Mouse (Mus musculus) natural killer cell, adult 2 months (primary cell): ENCODE measurements around the gene Rybp.

Experiments used
- DNase-seq, 2 experiments: peaks; one replicate each; pipeline ENCODE4 v3.0.0; 2022; ENCODE audit warnings: low spot score in 2 of 2

Rybp gene

GRCm38 (mm10) chr6:100287334-100288015 lies at the start of gene Rybp:
TSS of gene Rybp (minus strand) at chr6:100287485.
- DNase-seq = peak; percentile 84 to 90

DNA sequence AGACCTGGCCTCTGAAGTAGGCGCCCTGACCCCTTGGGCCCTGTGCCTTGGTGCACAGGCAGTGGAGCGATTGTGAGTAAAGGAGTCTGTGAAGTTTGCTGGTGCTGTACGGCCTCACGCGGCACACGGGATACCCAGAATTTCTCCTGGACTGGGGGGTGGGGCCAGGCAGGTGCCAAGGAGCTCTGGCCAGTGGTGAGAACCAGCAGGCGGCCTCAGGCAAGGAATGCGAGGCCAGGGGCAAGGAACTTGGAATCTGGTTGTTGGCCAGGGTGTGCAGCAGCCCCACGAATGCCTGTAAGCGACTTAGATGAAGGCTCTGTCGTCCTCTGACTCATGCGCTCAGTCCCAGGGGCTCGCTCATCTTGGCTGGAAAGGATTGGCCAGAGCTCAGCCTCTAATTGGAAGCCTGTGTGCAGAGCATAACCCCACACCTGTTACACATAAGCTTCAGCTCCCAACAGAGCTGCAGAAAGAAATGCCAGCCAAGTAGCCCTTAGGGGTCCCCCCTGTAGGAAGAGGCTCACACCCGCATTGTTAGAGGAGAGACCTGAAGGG lies 49.4 kb upstream of the Rybp start:
- no peak for DNase-seq

- no peak for DNase-seq
Measured at GRCm38 (mm10) chr6:100335506-100336144, 48.3 kb upstream of the Rybp start.

GRCm38 (mm10) chr6:100333745-100334144 lies 46.5 kb upstream of the Rybp start:
- no peak for DNase-seq

GRCm38 (mm10) chr6:100332479-100332878 lies 45.2 kb upstream of the Rybp start:
- DNase-seq = no peak

- DNase-seq = no peak
Measured at GRCm38 (mm10) chr6:100331582-100331981, 44.3 kb upstream of the Rybp start.

GRCm38 (mm10) chr6:100331055-100331454 lies 43.8 kb upstream of the Rybp start:
- no peak for DNase-seq

GRCm38 (mm10) chr6:100329542-100329941 lies 42.3 kb upstream of the Rybp start:
- DNase-seq = no peak

DNA sequence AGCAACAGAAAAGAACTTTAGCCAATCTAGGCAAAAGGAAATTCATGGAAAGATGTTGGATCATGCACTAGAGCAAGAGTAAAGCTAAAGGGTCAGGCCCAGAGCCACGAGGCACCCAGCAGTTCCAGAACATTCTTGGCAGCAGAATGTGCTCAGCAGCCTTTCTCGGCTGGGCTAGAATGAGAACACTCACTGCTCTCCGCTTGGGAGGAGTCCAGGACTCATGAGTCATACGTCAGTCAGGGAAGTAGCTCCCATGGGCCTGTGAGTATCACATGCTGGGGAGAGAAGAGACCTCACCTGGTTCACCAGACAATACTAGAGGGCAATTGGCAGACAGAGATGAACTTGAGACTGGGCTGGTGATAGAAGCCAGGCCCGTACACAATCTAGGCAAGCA lies 39.8 kb upstream of the Rybp start:
- DNase-seq = no peak

- DNase-seq = no peak
Measured at GRCm38 (mm10) chr6:100323756-100324430, 36.6 kb upstream of the Rybp start.

DNA sequence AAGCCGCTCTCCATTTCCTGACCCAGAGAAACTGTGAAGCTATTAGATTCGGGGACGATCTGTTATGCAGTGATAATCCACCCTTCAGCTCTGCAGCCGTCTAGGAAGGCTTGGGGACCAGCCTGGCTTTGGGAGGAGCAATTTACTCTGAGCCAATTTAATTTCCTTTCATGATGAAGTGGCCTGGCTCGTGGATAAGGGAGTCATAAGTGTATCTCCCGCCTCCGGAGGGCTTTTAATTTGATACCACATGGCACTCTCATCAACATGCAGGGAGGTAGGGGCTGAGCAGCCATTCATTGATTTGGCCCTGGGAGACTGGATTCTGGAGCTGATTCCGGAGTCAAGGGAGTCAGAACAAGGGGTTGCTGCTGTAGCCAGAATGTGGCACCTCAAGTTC lies 35.3 kb upstream of the Rybp start:
- no peak for DNase-seq

DNA sequence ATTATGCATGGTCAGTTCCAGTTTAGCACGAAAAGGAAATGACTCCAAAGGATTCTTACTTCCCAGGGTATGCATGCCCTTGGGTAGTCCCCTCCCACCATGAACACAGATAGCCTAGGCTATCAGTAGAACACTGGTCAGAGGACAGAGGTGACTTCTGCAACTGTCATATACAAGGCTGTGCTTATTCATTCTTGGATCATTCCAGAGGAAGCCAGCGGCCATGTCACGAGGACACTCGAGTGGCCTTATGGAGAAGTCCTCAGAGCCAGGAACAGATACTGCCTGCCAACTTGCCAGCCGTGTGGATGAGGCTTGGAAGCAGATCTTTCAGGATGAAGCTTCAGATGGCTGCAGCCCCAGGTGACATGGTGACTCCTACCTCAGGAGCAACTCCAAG lies 34.9 kb upstream of the Rybp start:
- no peak for DNase-seq

DNA sequence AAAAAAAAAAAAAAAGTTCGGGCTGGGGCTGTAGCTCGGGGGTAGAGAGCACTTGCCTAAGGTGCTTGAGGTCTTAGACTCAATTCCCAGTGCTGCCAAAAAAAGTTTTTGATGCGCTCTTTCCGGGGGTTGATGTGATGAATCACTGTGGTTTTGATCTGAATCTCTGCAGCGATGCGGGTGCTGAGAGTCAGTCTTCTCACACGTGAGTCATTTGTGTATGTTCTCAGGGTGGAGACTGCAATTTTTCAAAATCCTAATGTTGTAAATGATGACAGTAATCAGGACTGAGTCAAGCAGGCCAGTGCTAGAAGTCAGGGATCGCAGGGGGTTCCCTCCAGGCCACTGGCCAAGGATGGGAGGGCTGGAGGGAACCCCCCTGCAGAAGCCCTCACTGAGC lies 26.9 kb upstream of the Rybp start:
- DNase-seq = no peak

DNA sequence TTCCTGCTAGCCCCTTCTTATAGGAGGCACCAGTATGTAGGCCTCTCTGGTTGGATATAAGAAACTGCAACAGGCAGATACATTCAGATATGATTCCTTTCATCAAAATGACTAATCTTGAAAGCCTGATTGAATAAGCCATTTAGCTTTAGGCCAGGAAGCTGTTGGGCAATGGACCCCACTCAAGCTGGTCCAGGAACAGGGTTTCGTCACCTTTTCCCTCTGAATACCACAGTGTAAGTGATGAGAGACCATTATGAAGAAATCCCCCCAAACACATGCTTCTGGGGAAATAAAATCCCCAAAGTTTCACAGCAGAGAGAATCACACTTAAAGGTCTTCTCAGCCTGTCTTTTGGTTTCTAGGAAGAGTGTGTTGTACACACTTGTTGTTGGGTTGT lies 23.9 kb upstream of the Rybp start:
- no peak for DNase-seq

DNA sequence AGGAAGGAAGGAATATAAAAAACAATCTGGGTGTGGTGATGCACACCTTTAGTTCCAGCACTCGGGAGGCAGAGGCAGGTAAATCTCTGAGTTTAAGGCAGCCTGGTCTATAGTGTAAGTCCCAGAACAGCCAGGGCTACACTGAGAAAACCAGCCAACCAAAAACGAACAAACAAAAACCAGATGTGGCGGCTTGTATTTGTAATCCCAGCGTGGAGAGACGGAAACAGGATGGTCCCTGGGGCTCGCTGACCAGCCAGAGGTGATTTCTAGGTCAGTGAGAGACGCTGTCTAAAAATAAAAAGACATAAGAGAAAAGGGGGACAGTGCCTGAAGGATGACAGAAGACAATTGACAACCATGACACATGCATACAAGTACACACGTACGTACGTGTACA lies 17.5 kb upstream of the Rybp start:
- DNase-seq = no peak

GRCm38 (mm10) chr6:100301410-100302108 lies 14.3 kb upstream of the Rybp start:
- DNase-seq = no peak

DNA sequence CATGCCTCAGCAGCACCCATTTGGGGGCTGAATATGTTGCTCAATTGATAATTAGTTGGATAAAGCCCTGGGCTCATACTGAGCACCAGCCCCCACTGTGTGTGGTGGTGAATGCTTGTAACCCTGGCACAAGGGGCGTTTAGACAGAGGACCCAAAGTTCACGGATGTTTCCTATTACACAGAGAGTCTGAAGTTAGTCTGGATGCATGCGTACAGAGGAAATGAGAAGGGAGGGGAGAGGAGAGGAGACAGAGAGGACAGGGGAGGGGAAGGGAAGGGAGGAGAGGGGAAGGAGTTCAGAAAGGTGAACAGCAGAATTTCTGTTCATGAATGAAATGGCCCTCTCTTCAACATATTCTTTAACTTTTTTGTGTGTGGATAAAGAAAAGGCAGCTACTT lies 13.5 kb upstream of the Rybp start:
- no peak for DNase-seq

- no peak for DNase-seq
Measured at GRCm38 (mm10) chr6:100298945-100299344, 11.7 kb upstream of the Rybp start.

- no peak for DNase-seq
Measured at GRCm38 (mm10) chr6:100297536-100297935, 10.3 kb upstream of the Rybp start.

DNA sequence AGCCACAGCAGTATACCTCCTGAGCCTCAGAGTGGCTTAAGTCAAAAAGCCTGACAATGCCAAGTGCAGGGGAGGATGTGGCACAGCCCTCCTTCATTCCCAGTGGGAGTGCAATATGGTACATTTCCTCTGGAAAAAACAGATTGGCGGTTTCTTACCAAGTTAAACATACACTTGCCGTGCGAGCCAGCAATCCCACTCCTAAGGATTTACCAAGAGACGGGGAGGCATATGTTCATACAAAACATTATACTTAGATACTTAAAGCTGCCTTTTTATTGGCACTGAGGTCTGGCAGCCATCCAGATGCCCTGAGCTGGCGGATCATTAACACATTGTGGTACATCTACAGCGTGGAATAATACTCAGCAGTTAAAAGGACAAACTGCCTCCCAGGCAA lies 5.1 kb upstream of the Rybp start:
- DNase-seq = no peak

- DNase-seq = no peak
Measured at GRCm38 (mm10) chr6:100289058-100289457, 1.8 kb upstream of the Rybp start.

DNA sequence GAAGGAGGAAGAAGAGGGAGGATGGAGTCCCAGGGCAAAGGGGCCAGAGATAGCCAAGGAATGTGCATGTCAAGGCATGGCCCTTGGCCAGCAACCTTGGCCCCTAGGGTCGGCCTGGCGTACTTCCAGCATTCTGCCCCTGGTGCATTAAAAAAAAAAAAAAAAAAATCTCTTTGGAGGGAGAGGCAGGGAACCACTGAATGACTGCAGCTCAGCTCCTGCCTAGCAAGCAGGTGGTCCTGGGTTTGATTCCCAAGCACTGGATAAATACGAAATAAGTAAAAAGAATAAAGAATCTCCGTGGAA lies 1.4 kb upstream of the Rybp start:
- DNase-seq = no peak
